Mouse (Mus musculus) cerebellum, adult (tissue): ENCODE measurements around the gene 1700019A02Rik.

ENCODE experiments used
- ATAC-seq: cut with Nextera tagmentation; 2 replicates; pipeline ENCODE4 v1.9.2; 2017; ENCODE audit warnings: mild to moderate bottlenecking, moderate library complexity, mixed read lengths; ENCODE audit not compliant: insufficient number of reproducible peaks, low FRiP score, low TSS enrichment

Gene 1700019A02Rik

GRCm38 (mm10) chr1:53187536-53187935 lies at the start of gene 1700019A02Rik:
TSS of gene 1700019A02Rik (minus strand) at chr1:53187636.
- ATAC-seq = no peak

GRCm38 (mm10) chr1:53226063-53226462 lies 38.6 kb upstream of the 1700019A02Rik start:
- no peak for ATAC-seq

- peak; percentile 98 for ATAC-seq
These were observed 38.2 kb upstream of the 1700019A02Rik start for GRCm38 (mm10) chr1:53225616-53226015.

GRCm38 (mm10) chr1:53224775-53225174 lies 37.3 kb upstream of the 1700019A02Rik start:
- no peak; the same call in 1 of the 2 replicates for ATAC-seq

GRCm38 (mm10) chr1:53210136-53210535 lies 22.7 kb upstream of the 1700019A02Rik start:
- no peak for ATAC-seq

GRCm38 (mm10) chr1:53203902-53204301 lies 16.5 kb upstream of the 1700019A02Rik start:
- no peak for ATAC-seq

- no peak for ATAC-seq
These were observed 14.3 kb upstream of the 1700019A02Rik start for GRCm38 (mm10) chr1:53201630-53202199.

- ATAC-seq = no peak
These were observed 7.1 kb upstream of the 1700019A02Rik start for GRCm38 (mm10) chr1:53194536-53194935.

GRCm38 (mm10) chr1:53191234-53191633 lies 3.8 kb upstream of the 1700019A02Rik start:
- ATAC-seq = no peak

- ATAC-seq = no peak
These were observed 2.2 kb upstream of the 1700019A02Rik start for GRCm38 (mm10) chr1:53189620-53190019.

- ATAC-seq = no peak
These were observed 1.1 kb downstream of the 1700019A02Rik start for GRCm38 (mm10) chr1:53186301-53186700.

GRCm38 (mm10) chr1:53157715-53158114 lies 29.7 kb downstream of the 1700019A02Rik start:
- ATAC-seq = no peak

GRCm38 (mm10) chr1:53123066-53123465 lies 64.4 kb downstream of the 1700019A02Rik start:
- no peak for ATAC-seq

- ATAC-seq = no peak
These were observed 76.9 kb downstream of the 1700019A02Rik start for GRCm38 (mm10) chr1:53110561-53110960.
